Mouse (Mus musculus): Measurements from ENCODE around the gene Nav2. TPM values are rescaled to one million over a fixed set of nuclear protein-coding genes. Genes with fewer than 3 reads are reported as not detected.

Nav2 gene
- polyA plus RNA-seq, 1 experiment from 2014 or later, result 27.6 TPM

DNA sequence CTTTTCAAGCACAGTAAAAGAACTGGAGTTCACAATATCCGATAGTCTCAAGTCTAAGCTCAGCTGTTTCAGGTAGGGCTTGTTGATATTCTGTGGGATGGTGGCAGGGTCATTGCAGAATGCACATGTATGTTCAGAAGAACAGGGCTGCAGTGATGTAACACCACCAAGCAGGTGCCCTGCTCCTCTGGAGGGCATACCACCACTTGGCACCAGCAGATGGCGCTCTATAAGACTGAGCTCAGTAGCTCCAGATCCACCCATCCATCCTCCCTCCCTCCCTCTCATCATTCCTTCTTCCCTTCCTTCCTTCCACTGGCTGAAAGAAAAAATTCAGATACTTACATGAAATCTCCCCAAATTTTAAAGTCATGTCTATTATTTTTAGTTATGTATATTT is 547.6 kb downstream of the Nav2 start:
- WGBS, result 54% methylated on average over 2 of the region's 2 CpGs
- no peaks in the 10 kb centered on the region for H3K27me3 ChIP-seq (replicated peaks)
- H3K36me3 ChIP-seq, result 0 out of 2 replicates have a peak, but pooled peaks cover 12% of the 10 kb centered on the region
- peak; percentile 48; the same call in 1 of the 2 replicates for ATAC-seq (ENCODE audit: low FRiP score)
- no peak overlapping the region for H3K9ac ChIP-seq (replicated peaks)
- no peaks in the 10 kb centered on the region for H3K9me3 ChIP-seq (replicated peaks)
- no peak overlapping the region for H3K4me2 ChIP-seq
- H3K4me3 ChIP-seq (replicated peaks), result no peak overlapping the region
- no peak overlapping the region for H3K27ac ChIP-seq (replicated peaks)
- no peaks in the 10 kb centered on the region for H3K4me1 ChIP-seq

DNA sequence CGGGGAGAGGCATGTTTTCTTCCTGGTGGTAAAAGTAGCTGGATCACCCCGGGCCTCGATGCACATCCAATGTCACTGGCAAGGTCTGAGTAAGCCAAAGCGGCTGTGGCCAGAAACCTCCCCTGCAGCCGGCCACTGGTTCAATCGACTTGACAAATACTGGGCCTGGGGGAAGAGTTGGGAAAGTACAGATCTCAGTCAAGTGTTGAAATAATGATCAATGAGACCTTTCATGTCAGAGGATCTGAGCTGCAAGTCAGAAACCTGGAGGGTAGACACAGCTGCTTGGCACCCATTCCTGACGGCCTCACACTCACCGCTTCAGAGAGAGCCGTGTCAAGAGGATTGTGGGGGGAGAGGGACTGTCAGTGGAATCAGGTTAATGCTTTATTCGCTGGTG is 548.9 kb downstream of the Nav2 start:
- Histone ChIP-seq H3K36me3 (peaks cover 16% of the 10 kb centered on the region; the same call in 1 of the 2 replicates), H3K4me1 (no peaks in the 10 kb centered on the region), H3K4me3 (replicated peaks) (no peak overlapping the region), H3K27me3 (replicated peaks) (no peaks in the 10 kb centered on the region), H3K4me2 (no peak overlapping the region), H3K9me3 (replicated peaks) (no peaks in the 10 kb centered on the region), H3K27ac (replicated peaks) (no peak overlapping the region), H3K9ac (replicated peaks) (no peak overlapping the region)
- WGBS, result 78% methylated on average over 10 of the region's 10 CpGs
- ATAC-seq (ENCODE audit: low FRiP score), result no peak

DNA sequence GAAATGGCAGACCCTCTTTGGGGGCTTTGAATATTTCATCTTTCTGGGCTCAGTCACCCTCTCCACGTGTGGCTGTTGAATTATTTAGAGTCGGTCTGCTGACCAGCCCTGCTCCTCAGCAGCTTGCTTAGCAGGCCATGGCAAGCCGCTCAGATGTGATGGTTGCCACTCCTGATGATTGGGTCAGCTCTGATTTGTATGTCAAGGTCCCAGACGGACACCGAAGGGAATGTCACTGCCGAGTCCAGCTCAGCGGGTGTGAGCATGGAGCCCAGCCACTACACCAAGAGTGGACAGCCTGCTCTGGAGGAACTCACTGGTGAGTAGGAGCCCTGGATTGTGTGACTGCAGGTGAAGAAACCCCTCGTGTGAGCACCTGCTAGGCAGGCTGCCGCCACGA is 549.4 kb downstream of the Nav2 start:
- no peak overlapping the region for H3K4me2 ChIP-seq
- no peak overlapping the region for H3K9ac ChIP-seq (replicated peaks)
- no peaks in the 10 kb centered on the region for H3K27me3 ChIP-seq (replicated peaks)
- no peak for ATAC-seq (ENCODE audit: low FRiP score)
- H3K4me1 ChIP-seq, result no peaks in the 10 kb centered on the region
- no peak overlapping the region for H3K4me3 ChIP-seq (replicated peaks)
- H3K27ac ChIP-seq (replicated peaks), result no peak overlapping the region
- H3K36me3 ChIP-seq, result peaks cover 11% of the 10 kb centered on the region; the same call in 1 of the 2 replicates
- no peaks in the 10 kb centered on the region for H3K9me3 ChIP-seq (replicated peaks)
- WGBS, result 84% methylated on average over 10 of the region's 10 CpGs

DNA sequence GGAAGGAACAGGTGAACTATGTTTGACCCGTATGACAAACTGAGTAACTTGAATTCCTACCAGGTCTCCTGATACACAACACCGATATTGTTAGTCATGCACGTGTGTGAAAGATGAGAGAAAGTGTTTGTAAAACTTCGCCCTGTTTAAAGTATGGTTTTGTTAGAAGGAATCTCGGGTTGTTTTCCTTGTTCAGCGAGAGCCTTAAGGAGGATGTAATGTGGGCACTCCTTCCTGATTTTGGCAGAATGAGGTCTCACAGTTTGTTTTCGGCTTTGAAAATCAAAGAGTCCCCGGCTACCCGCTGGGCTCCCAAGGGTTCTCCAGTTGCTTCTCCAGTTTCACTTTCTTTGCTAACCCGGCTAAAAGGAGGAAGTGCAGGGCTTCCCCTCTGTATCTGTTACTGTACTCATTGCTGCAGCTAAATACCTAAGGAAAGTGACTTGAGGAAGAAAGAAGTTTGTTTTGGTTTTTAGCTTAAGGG is 553.9 kb downstream of the Nav2 start:
- 22% methylated on average over 10 of the region's 10 CpGs for WGBS
- no peak overlapping the region for H3K9ac ChIP-seq (replicated peaks)
- H3K4me2 ChIP-seq, result no peak overlapping the region; the same call in 1 of the 2 replicates
- H3K36me3 ChIP-seq, result peaks cover 26% of the 10 kb centered on the region
- H3K4me3 ChIP-seq (replicated peaks), result no peak overlapping the region
- no peak overlapping the region for H3K27ac ChIP-seq (replicated peaks)
- H3K9me3 ChIP-seq (replicated peaks), result no peaks in the 10 kb centered on the region
- H3K27me3 ChIP-seq (replicated peaks), result no peaks in the 10 kb centered on the region
- ATAC-seq (ENCODE audit: low FRiP score), result no peak
- H3K4me1 ChIP-seq, result no peaks in the 10 kb centered on the region

DNA sequence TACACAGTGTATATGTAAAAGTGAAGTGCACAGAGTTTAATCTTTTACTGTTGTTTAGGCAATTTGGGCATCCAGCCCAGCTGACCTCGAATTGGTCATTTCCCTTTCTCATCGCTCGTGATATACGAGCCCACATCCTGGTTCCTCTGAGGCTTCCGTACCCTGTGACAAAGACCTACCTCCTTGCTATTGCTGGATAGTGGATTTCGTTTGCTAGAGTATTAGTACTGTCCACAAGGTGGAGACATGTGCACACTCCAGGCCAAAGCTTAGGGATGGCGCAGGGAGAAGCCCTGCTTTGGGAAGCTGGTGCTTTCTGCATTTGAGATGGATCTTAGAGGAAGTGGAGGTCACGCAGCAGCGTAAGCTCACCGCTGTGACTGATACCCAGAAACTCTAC is 559.3 kb downstream of the Nav2 start:
- H3K36me3 ChIP-seq, result peaks cover 22% of the 10 kb centered on the region
- no peak overlapping the region; the same call in 1 of the 2 replicates for H3K27ac ChIP-seq (replicated peaks)
- H3K4me2 ChIP-seq, result no peak overlapping the region
- ATAC-seq (ENCODE audit: low FRiP score), result peak; percentile 77; the same call in 1 of the 2 replicates
- H3K9ac ChIP-seq (replicated peaks), result no peak overlapping the region
- no peak overlapping the region for H3K4me3 ChIP-seq (replicated peaks)
- H3K9me3 ChIP-seq (replicated peaks), result no peaks in the 10 kb centered on the region
- no peaks in the 10 kb centered on the region for H3K27me3 ChIP-seq (replicated peaks)
- 63% methylated on average over 10 of the region's 10 CpGs for WGBS
- 0 out of 2 replicates have a peak, but pooled peaks cover 3% of the 10 kb centered on the region for H3K4me1 ChIP-seq

DNA sequence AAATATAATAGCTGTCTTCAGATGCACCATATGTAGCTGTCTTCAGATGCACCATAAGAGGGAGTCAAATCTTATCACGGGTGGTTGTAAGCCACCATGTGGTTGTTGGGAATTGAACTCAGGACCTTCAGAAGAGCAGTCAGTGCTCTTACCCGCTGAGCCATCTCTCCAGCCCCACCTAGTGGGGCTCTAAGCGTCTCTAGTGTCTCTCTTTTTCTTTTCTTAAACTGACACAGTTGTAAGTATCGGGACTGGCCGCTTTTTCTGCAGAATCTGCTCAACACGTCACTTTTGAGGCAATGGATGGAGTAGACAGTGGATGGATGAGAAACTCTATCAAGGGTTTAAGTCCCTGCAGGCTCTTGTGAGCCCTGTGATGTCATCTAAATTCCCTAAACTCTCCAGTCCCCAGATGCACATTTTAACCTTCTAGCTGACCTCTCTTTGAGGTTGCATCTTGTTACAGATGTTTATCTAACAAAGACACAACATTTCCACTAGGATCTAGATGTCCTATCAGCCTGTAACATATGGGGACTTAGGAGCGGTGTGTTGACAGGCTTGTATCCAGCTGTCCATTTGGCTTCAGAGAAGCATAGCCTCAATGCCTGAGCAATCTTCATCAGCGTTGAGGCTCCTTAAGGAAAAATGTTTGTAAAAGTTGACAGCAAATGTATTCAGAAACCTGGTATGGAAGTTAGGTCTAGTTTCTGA is 560.1 kb downstream of the Nav2 start:
- Histone ChIP-seq H3K27me3 (replicated peaks) (no peaks in the 10 kb centered on the region), H3K4me1 (0 out of 2 replicates have a peak, but pooled peaks cover 3% of the 10 kb centered on the region), H3K36me3 (peaks cover 22% of the 10 kb centered on the region), H3K9ac (replicated peaks) (no peak overlapping the region), H3K9me3 (replicated peaks) (no peaks in the 10 kb centered on the region), H3K4me2 (no peak overlapping the region), H3K4me3 (replicated peaks) (no peak overlapping the region), H3K27ac (replicated peaks) (no peak overlapping the region)
- WGBS, result 84% methylated on average over 8 of the region's 8 CpGs
- ATAC-seq (ENCODE audit: low FRiP score), result no peak

DNA sequence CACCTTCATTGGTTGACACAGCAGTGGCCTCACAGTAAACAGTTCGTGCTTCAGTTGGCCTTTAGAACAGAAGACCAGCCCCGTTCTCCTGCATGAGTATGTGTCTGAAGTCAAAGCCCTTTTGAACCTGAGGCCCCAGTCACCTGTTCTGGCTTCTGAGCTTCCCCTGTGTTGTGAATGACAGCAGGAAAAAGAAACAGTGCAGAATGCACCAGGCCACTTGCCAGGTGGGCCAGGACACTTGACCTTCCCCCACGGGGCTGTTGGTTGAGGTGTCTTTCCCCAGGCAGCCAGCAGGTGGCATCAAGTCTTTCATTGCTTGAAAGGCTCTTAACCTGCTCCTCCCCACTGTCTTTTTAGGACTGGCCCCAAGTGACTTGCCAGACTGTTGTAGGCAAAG is 562.8 kb downstream of the Nav2 start:
- Histone ChIP-seq H3K27me3 (replicated peaks) (no peaks in the 10 kb centered on the region), H3K9me3 (replicated peaks) (no peaks in the 10 kb centered on the region), H3K4me2 (no peak overlapping the region), H3K36me3 (no peaks in the 10 kb centered on the region), H3K27ac (replicated peaks) (no peak overlapping the region), H3K4me3 (replicated peaks) (no peak overlapping the region), H3K9ac (replicated peaks) (no peak overlapping the region), H3K4me1 (0 out of 2 replicates have a peak, but pooled peaks cover 3% of the 10 kb centered on the region)
- ATAC-seq (ENCODE audit: low FRiP score), result no peak
- 62% methylated on average over 3 of the region's 3 CpGs for WGBS

DNA sequence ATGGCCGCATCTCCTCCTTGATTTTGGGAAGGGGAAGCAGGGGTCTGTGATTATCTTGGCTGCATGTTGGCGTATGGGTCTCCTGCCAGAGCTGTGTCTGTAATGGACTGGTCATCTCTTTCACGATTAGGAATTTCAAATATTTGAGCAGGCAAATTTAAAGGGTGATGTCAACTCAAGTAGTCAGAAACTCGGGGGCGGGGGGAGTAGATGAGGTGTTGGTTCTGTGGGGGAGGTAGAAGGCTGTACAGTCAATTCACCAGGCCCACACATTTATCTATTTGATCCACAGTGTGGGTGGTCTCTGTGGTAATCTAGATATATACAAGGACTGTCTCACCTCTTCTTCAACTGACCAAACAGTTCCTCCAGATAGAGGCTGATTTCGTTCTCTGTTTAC is 566.8 kb downstream of the Nav2 start:
- Histone ChIP-seq H3K4me3 (replicated peaks) (no peak overlapping the region), H3K27ac (replicated peaks) (no peak overlapping the region), H3K27me3 (replicated peaks) (no peaks in the 10 kb centered on the region), H3K9ac (replicated peaks) (no peak overlapping the region), H3K36me3 (no peaks in the 10 kb centered on the region), H3K9me3 (replicated peaks) (no peaks in the 10 kb centered on the region), H3K4me2 (no peak overlapping the region), H3K4me1 (peaks cover 12% of the 10 kb centered on the region)
- WGBS, result 85% methylated on average over 6 of the region's 6 CpGs
- ATAC-seq (ENCODE audit: low FRiP score), result no peak

DNA sequence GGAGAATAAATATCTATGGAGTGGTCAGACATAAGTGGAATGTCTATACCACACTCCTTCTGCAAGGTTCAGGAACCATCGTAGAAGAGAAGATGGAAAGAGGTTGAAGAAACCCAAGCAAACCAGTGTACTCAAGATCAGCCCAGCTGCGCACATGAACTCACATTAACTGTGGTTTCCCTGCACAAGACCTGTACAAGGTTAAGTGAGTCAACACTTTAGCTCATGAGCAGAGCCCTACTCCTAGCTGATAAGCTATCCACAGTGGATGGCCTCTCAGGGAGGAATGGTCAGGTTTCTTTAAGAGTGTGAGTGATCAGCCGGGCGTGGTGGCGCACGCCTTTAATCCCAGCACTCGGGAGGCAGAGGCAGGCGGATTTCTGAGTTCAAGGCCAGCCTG is 567.6 kb downstream of the Nav2 start:
- no peak overlapping the region for H3K9ac ChIP-seq (replicated peaks)
- H3K4me2 ChIP-seq, result no peak overlapping the region
- WGBS, result 98% methylated on average over 8 of the region's 8 CpGs
- H3K9me3 ChIP-seq (replicated peaks), result no peaks in the 10 kb centered on the region
- no peak overlapping the region for H3K27ac ChIP-seq (replicated peaks)
- no peak overlapping the region for H3K4me3 ChIP-seq (replicated peaks)
- no peaks in the 10 kb centered on the region for H3K36me3 ChIP-seq
- no peaks in the 10 kb centered on the region for H3K27me3 ChIP-seq (replicated peaks)
- H3K4me1 ChIP-seq, result peaks cover 12% of the 10 kb centered on the region
- no peak for ATAC-seq (ENCODE audit: low FRiP score)

DNA sequence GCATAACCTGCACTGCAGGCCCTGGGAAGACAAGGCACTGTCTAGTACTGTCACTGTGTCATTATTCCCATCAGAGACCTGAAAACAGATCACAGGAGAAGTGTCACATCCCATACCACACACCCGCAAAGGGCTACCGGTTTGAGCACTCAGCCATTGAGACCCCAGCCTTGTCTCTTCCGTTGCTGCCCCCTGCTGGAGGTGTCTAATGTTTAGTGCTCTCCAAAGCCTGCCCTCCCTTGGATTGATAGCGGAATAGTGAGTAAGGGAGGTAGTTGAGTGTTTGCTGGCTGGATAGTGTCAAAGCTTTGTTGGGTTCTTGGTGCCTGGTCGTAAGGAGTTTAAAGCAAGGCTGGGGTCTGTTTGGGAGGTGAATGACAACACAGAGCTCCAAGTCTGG is 568.1 kb downstream of the Nav2 start:
- Histone ChIP-seq H3K9me3 (replicated peaks) (no peaks in the 10 kb centered on the region), H3K4me3 (replicated peaks) (no peak overlapping the region), H3K9ac (replicated peaks) (no peak overlapping the region), H3K27me3 (replicated peaks) (no peaks in the 10 kb centered on the region), H3K4me2 (no peak overlapping the region), H3K36me3 (no peaks in the 10 kb centered on the region), H3K27ac (replicated peaks) (no peak overlapping the region), H3K4me1 (peaks cover 12% of the 10 kb centered on the region)
- ATAC-seq (ENCODE audit: low FRiP score), result no peak
- WGBS, result 65% methylated on average over 5 of the region's 5 CpGs

DNA sequence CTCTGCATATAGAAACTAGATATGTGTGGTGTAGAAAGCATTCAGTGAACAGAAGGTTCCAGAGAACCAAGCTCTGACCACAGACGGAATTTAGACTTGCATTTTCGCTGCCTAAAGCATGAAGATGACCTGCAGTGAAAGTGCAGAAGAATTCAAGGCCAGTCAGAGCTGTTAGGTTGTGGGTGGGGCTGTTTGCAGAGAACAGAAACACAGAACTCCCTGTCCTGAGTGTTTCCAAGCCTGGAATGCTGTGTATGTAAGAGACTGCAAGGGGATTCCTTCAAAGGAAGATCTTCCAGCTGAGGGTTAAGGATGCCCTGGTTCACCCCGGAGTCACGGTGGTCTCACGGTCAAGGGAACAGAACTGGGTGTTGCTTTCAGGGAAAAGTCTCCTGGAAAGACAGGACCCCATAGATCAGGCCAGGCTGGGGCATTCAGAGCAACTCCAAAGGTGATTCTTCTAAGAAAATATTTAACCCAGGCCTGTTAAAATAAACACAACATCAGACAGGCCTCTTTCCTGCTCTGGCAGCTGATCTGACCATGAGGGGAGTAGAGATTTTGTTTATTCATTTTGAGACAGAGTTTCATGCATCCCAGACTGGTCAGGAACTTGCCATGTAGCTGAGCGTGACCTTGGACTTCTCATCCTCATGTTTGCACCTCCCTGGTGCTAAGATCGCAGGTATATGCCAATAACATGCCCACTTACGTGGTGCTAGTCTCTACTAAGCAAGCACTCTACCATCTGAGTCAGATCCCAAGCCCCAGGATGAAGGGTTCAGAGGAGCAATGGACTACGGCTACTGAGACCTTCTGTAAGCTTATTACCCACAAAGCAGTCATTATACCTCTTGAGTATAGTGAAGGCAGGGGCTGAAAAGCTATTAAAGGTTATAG is 568.8 kb downstream of the Nav2 start:
- Histone ChIP-seq H3K9ac (replicated peaks) (no peak overlapping the region), H3K27ac (replicated peaks) (0 out of 2 replicates have a peak overlapping the region, but pooled peaks have one; percentile 43), H3K4me3 (replicated peaks) (no peak overlapping the region), H3K4me1 (peaks cover 12% of the 10 kb centered on the region), H3K9me3 (replicated peaks) (no peaks in the 10 kb centered on the region), H3K27me3 (replicated peaks) (no peaks in the 10 kb centered on the region), H3K36me3 (no peaks in the 10 kb centered on the region), H3K4me2 (no peak overlapping the region)
- ATAC-seq (ENCODE audit: low FRiP score), result no peak
- WGBS, result 69% methylated on average over 9 of the region's 9 CpGs

All from neural tube, embryonic 15.5 days (tissue).